Mouse (Mus musculus): ENCODE measurements around the gene Garnl3. TPM values are rescaled to one million over a fixed set of nuclear protein-coding genes. Genes with fewer than 3 reads are reported as not detected.

Garnl3 gene
- total RNA-seq, 4 experiments from 2014 or later, result 2.6 to 6.7 (median 3.5) TPM

- DNase-seq (ENCODE audit: low spot score), result no peak
Measured at GRCm38 (mm10) chr2:33089356-33090032, 42.0 kb downstream of the Garnl3 start.

GRCm38 (mm10) chr2:33086671-33087363 is 44.6 kb downstream of the Garnl3 start:
- no peak for DNase-seq (ENCODE audit: low spot score)

- no peak for DNase-seq (ENCODE audit: low spot score)
Measured at GRCm38 (mm10) chr2:33086016-33086596, 45.3 kb downstream of the Garnl3 start.

GRCm38 (mm10) chr2:33084221-33084620 is 47.2 kb downstream of the Garnl3 start:
- DNase-seq (ENCODE audit: low spot score), result no peak

GRCm38 (mm10) chr2:33080166-33080565 is 51.3 kb downstream of the Garnl3 start:
- no peak for DNase-seq (ENCODE audit: low spot score)

GRCm38 (mm10) chr2:33077252-33077651 is 54.2 kb downstream of the Garnl3 start:
- no peak for DNase-seq (ENCODE audit: low spot score)

- no peak for DNase-seq (ENCODE audit: low spot score)
Measured at GRCm38 (mm10) chr2:33074931-33075330, 56.5 kb downstream of the Garnl3 start.

GRCm38 (mm10) chr2:33074188-33074587 is 57.3 kb downstream of the Garnl3 start:
- DNase-seq (ENCODE audit: low spot score), result no peak

GRCm38 (mm10) chr2:33072333-33072732 is 59.1 kb downstream of the Garnl3 start:
- no peak for DNase-seq (ENCODE audit: low spot score)

- no peak for DNase-seq (ENCODE audit: low spot score)
Measured at GRCm38 (mm10) chr2:33065610-33066009, 65.8 kb downstream of the Garnl3 start.

- DNase-seq (ENCODE audit: low spot score), result no peak
Measured at GRCm38 (mm10) chr2:33062744-33063143, 68.7 kb downstream of the Garnl3 start.

- DNase-seq (ENCODE audit: low spot score), result no peak
Measured at GRCm38 (mm10) chr2:33058926-33059325, 72.5 kb downstream of the Garnl3 start.

GRCm38 (mm10) chr2:33057514-33057913 is 73.9 kb downstream of the Garnl3 start:
- DNase-seq (ENCODE audit: low spot score), result peak; percentile 28

GRCm38 (mm10) chr2:33053966-33054365 is 77.5 kb downstream of the Garnl3 start:
- no peak for DNase-seq (ENCODE audit: low spot score)

GRCm38 (mm10) chr2:33047360-33047759 is 84.1 kb downstream of the Garnl3 start:
- DNase-seq (ENCODE audit: low spot score), result no peak

- DNase-seq (ENCODE audit: low spot score), result no peak
Measured at GRCm38 (mm10) chr2:33046919-33047318, 84.5 kb downstream of the Garnl3 start.

- no peak for DNase-seq (ENCODE audit: low spot score)
Measured at GRCm38 (mm10) chr2:33045899-33046298, 85.6 kb downstream of the Garnl3 start.

- no peak for DNase-seq (ENCODE audit: low spot score)
Measured at GRCm38 (mm10) chr2:33042781-33043180, 88.7 kb downstream of the Garnl3 start.

- no peak for DNase-seq (ENCODE audit: low spot score)
Measured at GRCm38 (mm10) chr2:33041571-33041970, 89.9 kb downstream of the Garnl3 start.

GRCm38 (mm10) chr2:33037429-33037828 is 94.0 kb downstream of the Garnl3 start:
- no peak for DNase-seq (ENCODE audit: low spot score)

- DNase-seq (ENCODE audit: low spot score), result no peak
Measured at GRCm38 (mm10) chr2:33035297-33035696, 96.2 kb downstream of the Garnl3 start.

GRCm38 (mm10) chr2:33033281-33033680 is 98.2 kb downstream of the Garnl3 start:
- no peak for DNase-seq (ENCODE audit: low spot score)
